Mouse (Mus musculus): Measurements from ENCODE around the gene Cftr.

DNA sequence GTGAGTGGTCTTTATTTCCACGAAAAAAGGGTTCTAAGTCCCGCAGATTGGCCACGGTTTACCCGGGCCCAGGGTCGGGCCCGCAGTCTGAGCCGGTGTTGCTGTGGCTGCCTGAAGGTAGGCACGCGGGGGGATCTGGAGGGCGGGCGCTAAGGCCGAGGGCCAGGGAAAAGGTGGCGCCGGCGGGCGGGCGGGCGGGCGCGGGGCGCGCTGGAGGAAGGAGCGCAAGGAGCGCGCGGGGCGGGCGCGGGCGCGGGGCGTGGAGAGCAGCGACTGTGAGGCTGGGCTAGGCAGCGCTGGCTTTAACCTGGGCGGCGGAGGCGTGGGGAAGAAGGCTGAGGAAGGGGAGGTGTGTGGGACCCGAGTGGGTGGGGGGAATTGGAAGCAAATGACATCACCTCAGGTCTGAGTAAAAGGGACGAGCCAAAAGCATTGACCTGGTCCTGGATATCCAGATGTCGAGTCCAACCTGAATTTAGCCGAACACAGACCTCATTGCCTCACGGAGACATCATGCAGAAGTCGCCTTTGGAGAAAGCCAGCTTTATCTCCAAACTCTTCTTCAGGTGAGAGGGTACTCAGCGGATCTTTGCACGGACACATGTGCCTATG lies at the start of gene Cftr:
- TF ChIP-seq ETS1 (IDR thresholded peaks at IDR 0.05; ENCODE audit: low read depth, low read length) (no peak), ZC3H11A (IDR thresholded peaks at IDR 0.05; ENCODE audit: low read depth, low read length) (no peak), BHLHE40 (IDR thresholded peaks at IDR 0.05; ENCODE audit: borderline replicate concordance, low read depth, low read length) (no peak), HCFC1 (IDR thresholded peaks at IDR 0.05; ENCODE audit: low read depth, low read length) (no peak), CHD1 (IDR thresholded peaks at IDR 0.05; ENCODE audit: low read depth, low read length) (no peak), CTCF (IDR thresholded peaks at IDR 0.05 in 2 of 3, conservative IDR thresholded peaks at IDR 0.05 in 1 of 3; ENCODE audit: control insufficient read depth in 1 of 3, insufficient read depth in 1 of 3, low read depth in 2 of 3, low read length in 3 of 3, poor library complexity in 1 of 3, severe bottlenecking in 1 of 3) (no peak), POLR2A (IDR thresholded peaks at IDR 0.05; ENCODE audit: control insufficient read depth in 1 of 2, insufficient read depth in 1 of 2, low read depth in 1 of 2, low read length in 2 of 2, poor library complexity in 1 of 2) (no peak), RAD21 (IDR thresholded peaks at IDR 0.05; ENCODE audit: low read depth, low read length) (no peak), GATA1 (IDR thresholded peaks at IDR 0.05; ENCODE audit: low read depth, low read length) (no peak), POLR2AphosphoS5 (IDR thresholded peaks at IDR 0.05; ENCODE audit: borderline replicate concordance, low read depth, low read length) (no peak)

Data from MEL (cell line).